ENCODE assay signal across 8 mouse cellular contexts in genomic region chr9:50856341-50857081, GRCm38 (mm10). TPM values are rescaled to one million over a fixed set of nuclear protein-coding genes. Genes with fewer than 3 reads are reported as not detected.
A peak's percentile ranks its signal among the peaks of the same experiment; 100 is the strongest.
DNase-seq lines count a peak whose midpoint lies in the region; ATAC-seq and TF ChIP-seq lines count a peak whose summit lies in the region.

No protein-coding gene starts in this region.

- peak overlapping the region; percentile 97 for H3K4me2 ChIP-seq in lung, postnatal 0 days (replicated peaks; ENCODE audit: low read depth, low read length)

- H3K27ac ChIP-seq in hindbrain, embryonic 10.5 days, result peak overlapping the region; percentile 98
- peak overlapping the region; percentile 81 for H3K27ac ChIP-seq in lung, postnatal 0 days (ENCODE audit: low read length)

- WGBS in hindbrain, embryonic 10.5 days, result 2% methylated on average over 45 of the region's 45 CpGs
- under 1% methylated on average over 31 of the region's 45 CpGs for WGBS in lung, postnatal 0 days

- DNase-seq in Muller cell, postnatal 12 days (ENCODE audit: inconsistent ontology term), result peak; percentile 95
- peak; percentile 93 for DNase-seq in cerebellum, adult 9-10 months
- DNase-seq in hindbrain, embryonic 10.5 days (ENCODE audit: low spot score), result peak; percentile 96
- DNase-seq in layer of hippocampus, postnatal 10 days (ENCODE audit: low spot score in 2 of 2), result peak; percentile 96 to 97
- DNase-seq in lung, postnatal 0 days (ENCODE audit: low spot score), result peak; percentile 88
- peak; percentile 93 for DNase-seq in ovary, postnatal 10 days (ENCODE audit: low spot score)
- DNase-seq in thymus, postnatal 0 days (ENCODE audit: low spot score), result peak; percentile 86

- peak overlapping the region; percentile 48 for H3K9ac ChIP-seq in lung, postnatal 0 days (replicated peaks; ENCODE audit: low read depth)

- H3K9me3 ChIP-seq in hindbrain, embryonic 10.5 days, result no peaks in the 10 kb centered on the region
- no peaks in the 10 kb centered on the region for H3K9me3 ChIP-seq in lung, postnatal 0 days (ENCODE audit: low read length)

- peaks cover 30% of the 10 kb centered on the region for H3K36me3 ChIP-seq in hindbrain, embryonic 10.5 days
- no peaks in the 10 kb centered on the region; the same call in 1 of the 2 replicates for H3K36me3 ChIP-seq in lung, postnatal 0 days (ENCODE audit: insufficient read depth, low read length)

- no peak for TF ChIP-seq EP300 in lung, postnatal 0 days (IDR thresholded peaks at IDR 0.05)

- no peak for TF ChIP-seq CTCF in lung, postnatal 0 days (IDR thresholded peaks at IDR 0.05)

- ATAC-seq in frontal cortex, adult (ENCODE audit: low TSS enrichment), result peak; percentile 75
- ATAC-seq in lung, postnatal 0 days, result peak; percentile 93

- no peaks in the 10 kb centered on the region for H3K27me3 ChIP-seq in hindbrain, embryonic 10.5 days (ENCODE audit: insufficient read depth, poor library complexity, severe bottlenecking)
- no peaks in the 10 kb centered on the region for H3K27me3 ChIP-seq in lung, postnatal 0 days (replicated peaks; ENCODE audit: insufficient read depth, low read length)

- peaks cover 39% of the 10 kb centered on the region for H3K4me1 ChIP-seq in hindbrain, embryonic 10.5 days (replicated peaks)
- peaks cover 5% of the 10 kb centered on the region; the same call in 1 of the 2 replicates for H3K4me1 ChIP-seq in lung, postnatal 0 days (ENCODE audit: insufficient read depth, low read depth, low read length)

- H3K4me3 ChIP-seq in hindbrain, embryonic 10.5 days, result peak overlapping the region; percentile 98
- peak overlapping the region; percentile 74 for H3K4me3 ChIP-seq in lung, postnatal 0 days (ENCODE audit: low read depth, low read length)

RNA-seq across cellular contexts. Expression of gene Ppp2r1b, which starts 11.4 kb away (rescaled TPM):
- 120 and 147 TPM in 2 replicates for polyA plus RNA-seq in hindbrain, embryonic 10.5 days (2016; fragmentation: Nextera tagmentation; extraction: Ambion mirVana)
- 10 to 100 TPM; 18.8 to 19.9 TPM for total RNA-seq in layer of hippocampus, postnatal 10 days (2021)
- polyA plus RNA-seq in lung, postnatal 0 days (2015; fragmentation: Nextera tagmentation; extraction: Ambion mirVana), result 26.0 and 28.4 TPM in 2 replicates
- polyA plus RNA-seq in thymus, postnatal 0 days (2015; fragmentation: Nextera tagmentation; extraction: Ambion mirVana), result 47.0 and 48.7 TPM in 2 replicates

Comparison
In these comparisons a context has a peak if more than half of its experiments do, and no peak if none do; other contexts are left out.
1. Peak in every context shown above with its lines: DNase-seq, ATAC-seq, H3K4me3 ChIP-seq and H3K27ac ChIP-seq.